ENCODE assay signal across 8 mouse cellular contexts in the genomic region with DNA sequence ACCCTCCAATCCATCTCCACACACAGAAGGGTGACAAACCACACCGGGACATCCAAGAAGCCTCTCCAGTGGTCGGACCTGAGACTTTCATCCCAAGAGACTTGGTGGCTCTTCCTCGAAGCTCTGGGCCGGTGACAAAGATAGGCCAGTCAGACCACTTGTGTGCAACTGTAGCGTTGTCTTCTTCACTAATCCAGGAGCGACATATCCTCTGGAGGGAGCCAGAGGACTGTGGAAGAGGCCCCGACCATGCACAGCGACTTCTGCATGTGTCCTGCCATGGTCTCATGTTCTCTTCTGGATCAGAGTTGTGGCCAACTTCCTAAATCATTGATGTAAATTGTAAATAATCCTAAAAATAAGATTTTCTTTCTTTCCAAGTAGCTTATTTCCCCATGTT. TPM values are rescaled to one million over a fixed set of nuclear protein-coding genes. Genes with fewer than 3 reads are reported as not detected.
DNase-seq lines count a peak whose midpoint lies in the region; ATAC-seq and TF ChIP-seq lines count a peak whose summit lies in the region.

No protein-coding gene starts in this region.

- TF ChIP-seq EP300 in lung, postnatal 0 days (IDR thresholded peaks at IDR 0.05) = no peak

- no peaks in the 10 kb centered on the region for H3K9me3 ChIP-seq in neural tube, embryonic 11.5 days (ENCODE audit: control insufficient read depth, low read length)
- H3K9me3 ChIP-seq in lung, postnatal 0 days (ENCODE audit: low read length) = no peaks in the 10 kb centered on the region

- H3K27ac ChIP-seq in neural tube, embryonic 11.5 days (ENCODE audit: low read depth, low read length) = no peak overlapping the region
- no peak overlapping the region for H3K27ac ChIP-seq in lung, postnatal 0 days (ENCODE audit: low read length)

- no peaks in the 10 kb centered on the region for H3K4me1 ChIP-seq in neural tube, embryonic 11.5 days (ENCODE audit: control insufficient read depth, insufficient read depth, low read length)
- no peaks in the 10 kb centered on the region for H3K4me1 ChIP-seq in lung, postnatal 0 days (ENCODE audit: insufficient read depth, low read depth, low read length)

- no peak overlapping the region for H3K4me3 ChIP-seq in neural tube, embryonic 11.5 days (ENCODE audit: low read depth, low read length)
- no peak overlapping the region for H3K4me3 ChIP-seq in lung, postnatal 0 days (ENCODE audit: low read depth, low read length)

- no peaks in the 10 kb centered on the region for H3K27me3 ChIP-seq in neural tube, embryonic 11.5 days (ENCODE audit: control insufficient read depth, insufficient read depth, low read length)
- no peaks in the 10 kb centered on the region for H3K27me3 ChIP-seq in lung, postnatal 0 days (replicated peaks; ENCODE audit: insufficient read depth, low read length)

- H3K9ac ChIP-seq in neural tube, embryonic 11.5 days (ENCODE audit: low read length) = no peak overlapping the region
- H3K9ac ChIP-seq in lung, postnatal 0 days (replicated peaks; ENCODE audit: low read depth) = no peak overlapping the region

- 73% methylated on average over 8 of the region's 8 CpGs for WGBS in neural tube, embryonic 11.5 days
- WGBS in lung, postnatal 0 days = 50% methylated on average over 8 of the region's 8 CpGs

- no peak for ATAC-seq in neural tube, embryonic 11.5 days (ENCODE audit: insufficient read depth, low FRiP score, low TSS enrichment)
- ATAC-seq in lung, postnatal 0 days = peak; percentile 75
- ATAC-seq in erythroblast, adult 5-6 weeks (replicated peaks; ENCODE audit: low FRiP score, poor library complexity, severe bottlenecking) = no peak

- DNase-seq in neural tube, embryonic 11.5 days (ENCODE audit: low spot score) = peak; percentile 20
- no peak for DNase-seq in neural tube, embryonic 10.5 days (ENCODE audit: extremely low spot score, low spot score)
- DNase-seq in adrenal gland, adult 18-20 months (ENCODE audit: low spot score in 2 of 2) = peak; percentile 33 to 44
- peak; percentile 49 to 51 for DNase-seq in frontal cortex, postnatal 25 days (ENCODE audit: low spot score in 2 of 2)
- DNase-seq in kidney, postnatal 4 days = peak; percentile 71 to 76
- peak; percentile 75 for DNase-seq in lung, postnatal 0 days (ENCODE audit: low spot score)
- DNase-seq in spleen, postnatal 10 days (ENCODE audit: low spot score in 2 of 2) = peak; percentile 28 to 71

- peak; percentile 78 for TF ChIP-seq CTCF in lung, postnatal 0 days (IDR thresholded peaks at IDR 0.05)

- no peak overlapping the region for H3K4me2 ChIP-seq in neural tube, embryonic 11.5 days (ENCODE audit: low read depth)
- no peak overlapping the region for H3K4me2 ChIP-seq in lung, postnatal 0 days (replicated peaks; ENCODE audit: low read depth, low read length)

- no peaks in the 10 kb centered on the region for H3K36me3 ChIP-seq in neural tube, embryonic 11.5 days (ENCODE audit: control insufficient read depth, insufficient read depth, low read length)
- H3K36me3 ChIP-seq in lung, postnatal 0 days (ENCODE audit: insufficient read depth, low read length) = no peaks in the 10 kb centered on the region

RNA-seq across cellular contexts. Expression of a gene that starts 21.6 kb away (rescaled TPM):
- polyA plus RNA-seq in neural tube, embryonic 11.5 days (2014; fragmentation: Nextera tagmentation; extraction: Ambion mirVana) = 252 TPM in 2 replicates
- 100 to 1,000 TPM; 339 to 472 TPM for total RNA-seq in adrenal gland, adult 18-20 months (2021)
- 169 and 179 TPM in 2 replicates for polyA plus RNA-seq in lung, postnatal 0 days (2015; fragmentation: Nextera tagmentation; extraction: Ambion mirVana)
- 54.1 and 56.7 TPM in 2 replicates for total RNA-seq in erythroblast, adult 5-6 weeks (2015; ENCODE audit: low replicate concordance)
- total RNA-seq in erythroblast, adult 5-6 weeks (2017; ENCODE audit: low replicate concordance) = 30.5 and 49.2 TPM in 2 replicates

Comparison
In these comparisons a context has a peak if more than half of its experiments do, and no peak if none do; other contexts are left out.
1. RNA of a gene that starts 21.6 kb away (total RNA-seq): 339 to 472 TPM in adrenal gland, adult 18-20 months; 30.5 to 56.7 TPM in erythroblast, adult 5-6 weeks; every median in the first group is over 4 times any median in the second.